Mouse (Mus musculus) cerebellum, adult 11 months (tissue): ENCODE results near the gene Rps24.

Experiments used
- DNase-seq: peaks from one replicate; pipeline ENCODE4 v3.0.0; 2022

Rps24 gene

DNA sequence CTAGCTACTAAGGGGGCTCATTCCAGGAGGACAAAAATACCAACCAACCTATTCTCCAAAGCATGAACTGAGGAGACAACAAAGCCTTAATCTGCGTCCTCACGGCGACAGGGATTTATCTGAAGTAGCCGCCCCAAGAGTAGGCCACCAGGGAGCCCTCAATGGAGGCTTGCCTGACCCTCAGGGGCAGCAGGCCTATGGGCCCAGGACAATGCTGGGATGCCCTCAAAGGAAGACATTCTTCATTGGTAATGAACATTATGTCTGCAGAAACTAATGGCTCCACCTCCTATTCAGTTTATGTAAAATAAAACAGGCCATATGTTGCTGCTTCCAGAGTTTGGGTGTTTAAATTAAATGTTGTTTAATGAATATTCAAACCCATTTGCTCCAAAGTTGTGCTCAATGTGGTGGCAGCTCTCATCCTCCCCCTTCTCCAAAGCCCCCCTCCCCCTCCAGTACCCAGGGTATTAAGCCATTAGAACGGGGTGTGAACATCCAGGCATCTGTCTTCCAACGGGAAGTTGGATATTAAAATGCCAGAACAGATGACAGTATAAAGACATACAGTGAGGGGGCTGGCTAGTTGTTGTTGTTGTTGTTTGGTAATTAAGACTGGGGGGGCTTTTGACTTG is 25.7 kb downstream of the Rps24 start:
- DNase-seq = no peak

- DNase-seq = no peak
Measured at GRCm38 (mm10) chr14:24521597-24521996, 34.7 kb downstream of the Rps24 start.

GRCm38 (mm10) chr14:24525137-24525536 is 38.2 kb downstream of the Rps24 start:
- no peak for DNase-seq

DNA sequence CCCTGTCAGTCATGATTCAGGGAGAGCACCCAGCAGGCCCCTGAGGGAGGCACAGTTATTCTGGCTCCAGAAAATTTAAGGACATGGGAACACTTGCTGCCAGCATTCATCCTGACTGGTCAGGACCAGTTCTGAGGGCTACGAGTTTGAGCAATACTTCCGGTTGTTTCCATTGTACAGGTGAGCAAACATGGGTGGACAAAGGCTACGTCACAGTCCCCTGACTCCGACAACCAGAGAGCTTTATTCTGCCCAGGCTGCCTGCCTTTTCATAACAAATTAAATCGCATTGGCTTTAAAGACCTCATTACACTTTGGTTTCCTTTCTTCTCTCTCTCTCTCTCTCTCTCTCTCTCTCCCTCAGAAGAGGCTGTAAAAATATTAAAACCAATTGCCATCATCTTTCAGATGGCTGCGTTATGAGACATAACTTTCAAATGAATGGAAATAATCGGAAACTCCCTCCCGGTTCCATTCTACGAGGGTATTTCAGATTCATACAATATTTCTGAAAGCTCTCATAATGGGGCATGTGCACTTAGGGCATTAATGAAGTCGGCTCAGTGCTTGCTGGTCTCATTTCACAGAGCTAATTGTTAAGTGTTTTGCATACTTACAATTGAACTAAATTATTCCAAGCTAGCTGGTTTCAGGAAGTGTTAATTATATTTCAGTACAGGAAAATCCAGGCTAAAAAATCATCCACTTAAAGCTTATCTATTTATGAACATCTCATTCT is 38.9 kb downstream of the Rps24 start:
- no peak for DNase-seq

DNA sequence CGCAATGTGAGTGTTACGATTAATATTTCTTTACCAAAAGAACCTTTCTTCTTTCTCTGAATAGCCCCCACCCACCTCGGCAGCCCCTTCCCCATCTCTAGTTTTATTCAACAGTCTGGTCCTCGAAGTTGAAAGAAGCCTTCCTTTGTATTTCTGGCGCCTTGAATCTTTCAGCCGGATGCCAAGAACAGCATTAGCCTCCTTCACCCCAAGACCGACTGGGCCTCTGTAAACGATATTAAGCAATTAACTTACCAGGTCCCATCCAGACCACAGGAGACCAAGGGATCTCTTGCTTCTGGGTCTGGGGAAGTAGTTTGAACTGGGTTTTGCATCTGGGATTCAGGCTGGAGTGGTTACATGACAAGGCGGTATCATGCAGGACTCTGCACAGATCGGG is 39.5 kb downstream of the Rps24 start:
- DNase-seq = no peak

- no peak for DNase-seq
Measured at GRCm38 (mm10) chr14:24530228-24530627, 43.3 kb downstream of the Rps24 start.

GRCm38 (mm10) chr14:24534865-24535545 is 48.1 kb downstream of the Rps24 start:
- no peak for DNase-seq

- peak; percentile 77 for DNase-seq
Measured at GRCm38 (mm10) chr14:24542901-24543300, 56.0 kb downstream of the Rps24 start.

GRCm38 (mm10) chr14:24544057-24544456 is 57.1 kb downstream of the Rps24 start:
- no peak for DNase-seq
